Mouse (Mus musculus) thymus, postnatal 0 days (tissue): ENCODE measurements at regions not wholly inside any gene's neighbourhood (a gene's known extent, or its start where the extent isn't known, plus 50 kb on each side); places are given as distances from the start of the nearest gene placed in this dataset.

Experiments
- DNase-seq: peaks from one replicate; pipeline ENCODE4 v3.0.0-alpha.2; 2015; ENCODE audit warnings: low spot score

DNA sequence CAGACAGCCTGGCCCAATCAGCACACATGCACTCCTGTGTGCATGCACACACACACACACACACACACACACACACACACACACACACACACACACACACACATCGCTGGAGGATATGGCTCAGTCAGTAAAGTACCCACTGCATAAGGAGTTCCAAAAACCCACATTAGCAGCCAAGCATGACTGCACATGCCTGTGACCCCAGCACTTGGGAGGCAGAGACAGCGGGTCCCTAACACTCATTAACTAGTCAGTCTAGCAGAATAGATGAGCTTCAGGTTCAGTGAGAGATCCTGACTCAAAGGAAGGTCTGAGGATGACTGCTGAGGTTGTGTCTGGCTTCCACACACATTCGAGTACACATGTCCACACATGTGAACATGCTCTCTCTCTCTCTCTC, 65.4 kb upstream of the Thy1 start:
- no peak for DNase-seq

- no peak for DNase-seq
Observed at GRCm38 (mm10) chr9:43981376-43981775, 61.8 kb upstream of the Thy1 start.

GRCm38 (mm10) chr9:43982359-43982889, 60.8 kb upstream of the Thy1 start:
- no peak for DNase-seq

GRCm38 (mm10) chr9:43983220-43983619, 60.0 kb upstream of the Thy1 start:
- no peak for DNase-seq

GRCm38 (mm10) chr9:43984181-43985062, 58.8 kb upstream of the Thy1 start:
- DNase-seq: peak; percentile 87

GRCm38 (mm10) chr9:43987957-43988356, 55.2 kb upstream of the Thy1 start:
- DNase-seq: peak; percentile 35

- DNase-seq: no peak
Observed at GRCm38 (mm10) chr9:43988981-43989860, 54.0 kb upstream of the Thy1 start.

DNA sequence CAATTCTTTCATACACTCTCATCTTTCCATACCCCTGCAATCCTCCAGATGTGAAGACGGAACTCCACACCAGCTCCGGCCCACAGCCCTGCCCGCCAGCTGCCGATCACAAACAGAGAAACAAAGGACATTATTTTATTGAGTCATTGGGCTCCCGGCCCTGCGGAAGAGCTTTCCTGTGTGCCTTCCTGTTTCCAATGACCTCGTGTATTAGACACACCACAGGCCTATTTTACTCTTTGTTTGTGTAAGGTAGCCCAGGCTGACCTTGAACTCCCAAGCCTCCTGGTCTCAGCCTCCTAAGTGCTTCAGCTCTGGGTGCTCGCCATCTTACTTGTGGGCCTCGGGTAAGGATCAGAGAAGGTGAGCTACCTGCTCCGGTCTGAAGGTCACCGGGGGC, 53.1 kb upstream of the Thy1 start:
- DNase-seq: no peak

DNA sequence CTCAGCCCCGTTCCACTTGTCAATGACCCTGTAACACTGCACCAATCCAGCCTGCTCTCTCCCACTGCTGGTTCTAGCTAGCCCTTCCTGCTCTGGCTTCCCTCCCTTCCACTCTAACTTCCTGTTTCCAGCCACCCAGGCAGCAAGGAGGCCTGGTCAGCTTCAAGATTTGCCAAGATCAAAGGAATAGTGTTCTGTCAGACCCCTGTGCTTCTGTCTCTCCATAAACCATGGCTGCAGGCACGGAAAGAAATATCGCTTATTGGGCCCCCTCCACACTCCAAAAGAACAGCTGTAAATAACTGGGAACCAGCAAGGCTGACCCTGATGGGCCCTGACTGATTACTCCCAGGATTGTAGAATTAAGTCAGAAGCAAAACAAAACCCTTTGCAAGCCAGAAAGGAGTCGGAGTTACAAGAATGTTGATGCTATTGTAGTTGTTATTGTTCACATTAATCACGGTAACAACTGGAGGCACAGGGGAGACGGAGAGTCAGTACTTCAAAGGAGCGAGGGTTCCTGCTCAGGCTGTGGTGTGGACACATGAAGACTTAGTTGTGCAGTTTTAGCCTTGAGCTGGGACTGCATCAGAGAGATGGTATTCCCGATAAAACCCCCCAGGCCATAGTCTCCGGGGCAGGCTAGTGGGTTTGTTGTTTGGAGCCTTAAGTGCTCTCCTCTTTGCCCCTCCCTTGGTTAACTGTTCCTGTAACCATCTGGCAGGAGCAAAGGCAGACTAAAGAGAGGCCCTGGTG, 49.8 kb upstream of the Thy1 start:
- DNase-seq: peak; percentile 38
